Mouse (Mus musculus) MEL (cell line): ENCODE measurements at regions not wholly inside any gene's neighbourhood (a gene's known extent, or its start where the extent isn't known, plus 50 kb on each side); places are given as distances from the start of the nearest gene placed in this dataset.
A peak's percentile ranks its signal among the peaks of the same experiment; 100 is the strongest.

Experiments used
- DNase-seq: peaks from one replicate; pipeline ENCODE4 v3.0.0; 2011; ENCODE audit warnings: low read depth, low spot score
- H3K27ac ChIP-seq: 2 replicates; pipeline ENCODE4 v1.5.1; 2012; ENCODE audit warnings: low read depth, mild to moderate bottlenecking, control low read depth, low read length, moderate library complexity; ENCODE audit not compliant: control insufficient read depth
- H3K27me3 ChIP-seq, 2 experiments: fragments of 150-350 bp in 1 of 2; sonication (generic) in 1 of 2; 2 replicates each; pipeline ENCODE4 v1.6.1; 2012; ENCODE audit warnings: low read length in 2 of 2, mild to moderate bottlenecking in 2 of 2, improper control_type of control experiment in 1 of 2, moderate library complexity in 1 of 2; ENCODE audit not compliant: insufficient read depth in 2 of 2, control insufficient read depth in 1 of 2
- H3K36me3 ChIP-seq, 2 experiments: 2 replicates each; pipeline ENCODE4 v1.6.1; 2012 to 2014; ENCODE audit warnings: low read length in 2 of 2, improper control_type of control experiment in 1 of 2, inconsistent platforms in 1 of 2, mild to moderate bottlenecking in 1 of 2; ENCODE audit not compliant: insufficient read depth in 2 of 2, control insufficient read depth in 1 of 2
- H3K4me1 ChIP-seq, 2 experiments: fragments of 150-350 bp in 1 of 2; sonication (generic) in 1 of 2; 2 replicates each; pipeline ENCODE4 v1.6.1; 2012; ENCODE audit warnings: low read length in 2 of 2, improper control_type of control experiment in 1 of 2, mild to moderate bottlenecking in 1 of 2; ENCODE audit not compliant: insufficient read depth in 2 of 2, control insufficient read depth in 1 of 2
- H3K4me3 ChIP-seq, 2 experiments: fragments of 150-350 bp in 1 of 2; sonication (generic) in 1 of 2; 2 replicates each; pipeline ENCODE4 v1.5.1; 2012; ENCODE audit warnings: low read depth in 2 of 2, low read length in 2 of 2, mild to moderate bottlenecking in 2 of 2, moderate library complexity in 2 of 2, control low read depth in 1 of 2, improper control_type of control experiment in 1 of 2; ENCODE audit not compliant: control insufficient read depth in 1 of 2, insufficient read depth in 1 of 2
- H3K79me2 ChIP-seq: 2 replicates; pipeline ENCODE4 v1.6.1; 2012; ENCODE audit warnings: mild to moderate bottlenecking, low read length, moderate library complexity; ENCODE audit not compliant: control insufficient read depth, poor library complexity, insufficient read depth
- H3K9ac ChIP-seq: 2 replicates; pipeline ENCODE4 v1.6.1; 2012; ENCODE audit warnings: low read depth, mild to moderate bottlenecking, control low read depth, low read length, moderate library complexity; ENCODE audit not compliant: control insufficient read depth, poor library complexity, severe bottlenecking
- H3K9me3 ChIP-seq: fragments of 150-350 bp; sonication (generic); replicated peaks from 2 replicates; pipeline ENCODE4 v1.6.1; 2012; ENCODE audit warnings: mild to moderate bottlenecking, low read length, improper control_type of control experiment, moderate library complexity; ENCODE audit not compliant: insufficient read depth
- BHLHE40 ChIP-seq: IDR thresholded peaks from 2 replicates; pipeline ENCODE4 v1.6.1; 2012; ENCODE audit warnings: low read depth, mild to moderate bottlenecking, inconsistent platforms, low read length, improper control_type of control experiment, borderline replicate concordance
- CHD1 ChIP-seq: IDR thresholded peaks from 2 replicates; pipeline ENCODE4 v1.6.1; 2012; ENCODE audit warnings: low read depth, mild to moderate bottlenecking, inconsistent platforms, low read length, improper control_type of control experiment
- CTCF ChIP-seq, 3 experiments: IDR thresholded peaks in 2 of 3; conservative IDR thresholded peaks in 1 of 3; 2 replicates each; pipeline ENCODE4 v1.5.1; 2011 to 2012; ENCODE audit warnings: low read length in 3 of 3, low read depth in 2 of 3, mild to moderate bottlenecking in 2 of 3, improper control_type of control experiment in 1 of 3, inconsistent platforms in 1 of 3, mixed read lengths in 1 of 3, moderate library complexity in 1 of 3; ENCODE audit not compliant: control insufficient read depth in 1 of 3, insufficient read depth in 1 of 3, poor library complexity in 1 of 3, severe bottlenecking in 1 of 3
- E2F4 ChIP-seq: IDR thresholded peaks from 2 replicates; pipeline ENCODE4 v1.6.1; 2011; ENCODE audit warnings: low read depth, low read length, improper control_type of control experiment, borderline replicate concordance
- ELF1 ChIP-seq: IDR thresholded peaks from 2 replicates; pipeline ENCODE4 v1.6.1; 2014; ENCODE audit warnings: low read depth, mild to moderate bottlenecking, inconsistent platforms, low read length, improper control_type of control experiment, moderate library complexity
- EP300 ChIP-seq, 2 experiments: IDR thresholded peaks; 2 replicates each; pipeline ENCODE4 v1.6.1; 2011; ENCODE audit warnings: improper control_type of control experiment in 2 of 2, low read length in 2 of 2, low read depth in 1 of 2, mild to moderate bottlenecking in 1 of 2
- GABPA ChIP-seq: IDR thresholded peaks from 2 replicates; pipeline ENCODE4 v1.6.1; 2012; ENCODE audit warnings: low read depth, mild to moderate bottlenecking, inconsistent platforms, low read length, improper control_type of control experiment, moderate library complexity
- GATA1 ChIP-seq: IDR thresholded peaks from 2 replicates; pipeline ENCODE4 v1.6.1; 2011; ENCODE audit warnings: low read depth, low read length, improper control_type of control experiment
- JUND ChIP-seq: IDR thresholded peaks from 2 replicates; pipeline ENCODE4 v1.6.1; 2011; ENCODE audit warnings: low read depth, mild to moderate bottlenecking, improper control_type of control experiment, low read length
- KAT2A ChIP-seq: conservative IDR thresholded peaks from 2 replicates; pipeline ENCODE4 v1.6.1; 2012; ENCODE audit warnings: low read depth, low read length, improper control_type of control experiment, inconsistent platforms
- MAFK ChIP-seq: IDR thresholded peaks from 2 replicates; pipeline ENCODE4 v1.6.1; 2011; ENCODE audit warnings: low read depth, mild to moderate bottlenecking, low read length, improper control_type of control experiment, borderline replicate concordance
- MAX ChIP-seq: IDR thresholded peaks from 2 replicates; pipeline ENCODE4 v1.6.1; 2011; ENCODE audit warnings: low read length, improper control_type of control experiment
- MAZ ChIP-seq: IDR thresholded peaks from 2 replicates; pipeline ENCODE4 v1.6.1; 2012; ENCODE audit warnings: low read depth, mild to moderate bottlenecking, inconsistent platforms, low read length, improper control_type of control experiment
- MXI1 ChIP-seq: IDR thresholded peaks from 2 replicates; pipeline ENCODE4 v1.6.1; 2011; ENCODE audit warnings: mild to moderate bottlenecking, low read depth, low read length, improper control_type of control experiment
- MYB ChIP-seq: IDR thresholded peaks from 2 replicates; pipeline ENCODE4 v1.6.1; 2011; ENCODE audit warnings: mild to moderate bottlenecking, low read depth, low read length, improper control_type of control experiment
- MYC ChIP-seq: IDR thresholded peaks from 2 replicates; pipeline ENCODE4 v1.6.1; 2011; ENCODE audit warnings: low read depth, mild to moderate bottlenecking, low read length, improper control_type of control experiment, moderate library complexity
- NELFE ChIP-seq: IDR thresholded peaks from 2 replicates; pipeline ENCODE4 v1.6.1; 2011; ENCODE audit warnings: low read depth, low read length, improper control_type of control experiment
- NRF1 ChIP-seq: IDR thresholded peaks from 2 replicates; pipeline ENCODE4 v1.6.1; 2014; ENCODE audit warnings: low read depth, mild to moderate bottlenecking, inconsistent platforms, low read length, improper control_type of control experiment, moderate library complexity; ENCODE audit not compliant: poor library complexity, insufficient read depth, severe bottlenecking
- POLR2A ChIP-seq, 2 experiments: IDR thresholded peaks; 2 replicates each; pipeline ENCODE4 v1.6.1; 2011 to 2012; ENCODE audit warnings: low read length in 2 of 2, mild to moderate bottlenecking in 2 of 2, control low read depth in 1 of 2, improper control_type of control experiment in 1 of 2, low read depth in 1 of 2, moderate library complexity in 1 of 2; ENCODE audit not compliant: control insufficient read depth in 1 of 2, insufficient read depth in 1 of 2, poor library complexity in 1 of 2
- RAD21 ChIP-seq: IDR thresholded peaks from 2 replicates; pipeline ENCODE4 v1.6.1; 2011; ENCODE audit warnings: mild to moderate bottlenecking, low read depth, low read length, improper control_type of control experiment
- RCOR1 ChIP-seq: IDR thresholded peaks from 2 replicates; pipeline ENCODE4 v1.6.1; 2012; ENCODE audit warnings: low read depth, mild to moderate bottlenecking, inconsistent platforms, low read length, improper control_type of control experiment
- SMC3 ChIP-seq: IDR thresholded peaks from 2 replicates; pipeline ENCODE4 v1.6.1; 2011; ENCODE audit warnings: low read depth, low read length, improper control_type of control experiment
- TCF12 ChIP-seq: IDR thresholded peaks from 2 replicates; pipeline ENCODE4 v1.6.1; 2014; ENCODE audit warnings: low read depth, mild to moderate bottlenecking, inconsistent platforms, low read length, improper control_type of control experiment, moderate library complexity
- UBTF ChIP-seq: IDR thresholded peaks from 2 replicates; pipeline ENCODE4 v1.6.1; 2012; ENCODE audit warnings: low read depth, mild to moderate bottlenecking, inconsistent platforms, low read length, improper control_type of control experiment, moderate library complexity, borderline replicate concordance; ENCODE audit not compliant: insufficient read depth
- USF2 ChIP-seq, 2 experiments: IDR thresholded peaks; 2 replicates each; pipeline ENCODE4 v1.6.1; 2011 to 2012; ENCODE audit warnings: improper control_type of control experiment in 2 of 2, low read length in 2 of 2, borderline replicate concordance in 1 of 2, inconsistent platforms in 1 of 2, low read depth in 1 of 2, mild to moderate bottlenecking in 1 of 2; ENCODE audit not compliant: insufficient read depth in 1 of 2
- ZC3H11A ChIP-seq: IDR thresholded peaks from 2 replicates; pipeline ENCODE4 v1.6.1; 2012; ENCODE audit warnings: low read depth, mild to moderate bottlenecking, inconsistent platforms, low read length, improper control_type of control experiment
- ZKSCAN1 ChIP-seq: IDR thresholded peaks from 2 replicates; pipeline ENCODE4 v1.6.1; 2012; ENCODE audit warnings: low read depth, mild to moderate bottlenecking, inconsistent platforms, low read length, improper control_type of control experiment, moderate library complexity
- ZMIZ1 ChIP-seq: IDR thresholded peaks from 2 replicates; pipeline ENCODE4 v1.6.1; 2012; ENCODE audit warnings: low read depth, mild to moderate bottlenecking, inconsistent platforms, low read length, improper control_type of control experiment, moderate library complexity
- ZNF384 ChIP-seq: IDR thresholded peaks from 2 replicates; pipeline ENCODE4 v1.6.1; 2012; ENCODE audit warnings: low read depth, mild to moderate bottlenecking, inconsistent platforms, low read length, improper control_type of control experiment

GRCm38 (mm10) chr16:21289528-21289927 lies 85.0 kb downstream of the Ephb3 start (continued):
- TF ChIP-seq ELF1, result no peak
- TF ChIP-seq USF2 (IDR thresholded peaks at IDR 0.05; ENCODE audit: borderline replicate concordance in 1 of 2, insufficient read depth in 1 of 2, low read depth in 1 of 2, low read length in 2 of 2), result no peak
- TF ChIP-seq ZNF384, result no peak
- TF ChIP-seq JUND, result no peak
- no peak for TF ChIP-seq RAD21
- 0 out of 2 replicates have a peak, but pooled peaks have one; percentile 23 for TF ChIP-seq ZKSCAN1
- peak; percentile 43; the same call in 1 of the 2 replicates for TF ChIP-seq MAFK
- TF ChIP-seq TCF12, result 0 out of 2 replicates have a peak, but pooled peaks have one; percentile 17
- no peak for TF ChIP-seq UBTF
- no peak for TF ChIP-seq CTCF (IDR thresholded peaks at IDR 0.05 in 2 of 3, conservative IDR thresholded peaks at IDR 0.05 in 1 of 3; ENCODE audit: control insufficient read depth in 1 of 3, insufficient read depth in 1 of 3, low read depth in 2 of 3, low read length in 3 of 3, poor library complexity in 1 of 3, severe bottlenecking in 1 of 3)

- peaks cover 0 to 10% of the 10 kb centered on the region in 2 experiments; a peak in 2 of 4 replicates for H3K4me1 ChIP-seq
- H3K27ac ChIP-seq, result no peak overlapping the region
- H3K36me3 ChIP-seq, result peaks cover 0 to 4% of the 10 kb centered on the region in 2 experiments; a peak in 2 of 4 replicates
- H3K9ac ChIP-seq, result no peak overlapping the region
- no peak overlapping the region for H3K4me3 ChIP-seq
- peaks cover 0 to 3% of the 10 kb centered on the region in 2 experiments; a peak in 3 of 4 replicates for H3K27me3 ChIP-seq
- H3K79me2 ChIP-seq, result no peaks in the 10 kb centered on the region
- H3K9me3 ChIP-seq, result no peaks in the 10 kb centered on the region
- DNase-seq, result no peak
- no peak for TF ChIP-seq MAX
- no peak for TF ChIP-seq CHD1
- no peak for TF ChIP-seq UBTF
- no peak for TF ChIP-seq KAT2A
- no peak for TF ChIP-seq POLR2A (IDR thresholded peaks at IDR 0.05; ENCODE audit: control insufficient read depth in 1 of 2, insufficient read depth in 1 of 2, low read depth in 1 of 2, low read length in 2 of 2, poor library complexity in 1 of 2)
- TF ChIP-seq NELFE, result no peak
- TF ChIP-seq JUND, result no peak
- no peak for TF ChIP-seq BHLHE40
- TF ChIP-seq MAZ, result no peak
- no peak for TF ChIP-seq MXI1
- TF ChIP-seq ELF1, result no peak
These were observed 88.5 kb downstream of the Ephb3 start for GRCm38 (mm10) chr16:21293010-21293409.

GRCm38 (mm10) chr16:21293569-21293968 lies 89.0 kb downstream of the Ephb3 start:
- Histone ChIP-seq H3K4me3 (no peak overlapping the region), H3K9ac (no peak overlapping the region), H3K79me2 (no peaks in the 10 kb centered on the region), H3K27ac (no peak overlapping the region), H3K9me3 (no peaks in the 10 kb centered on the region), H3K27me3 (peaks cover 0 to 3% of the 10 kb centered on the region in 2 experiments; a peak in 3 of 4 replicates), H3K4me1 (peaks cover 0 to 10% of the 10 kb centered on the region in 2 experiments; a peak in 2 of 4 replicates), H3K36me3 (peaks cover 0 to 4% of the 10 kb centered on the region in 2 experiments; a peak in 2 of 4 replicates)
- DNase-seq, result no peak
- TF ChIP-seq ZC3H11A (no peak), RCOR1 (no peak), POLR2A (IDR thresholded peaks at IDR 0.05; ENCODE audit: control insufficient read depth in 1 of 2, insufficient read depth in 1 of 2, low read depth in 1 of 2, low read length in 2 of 2, poor library complexity in 1 of 2) (no peak), GATA1 (no peak), TCF12 (no peak), EP300 (IDR thresholded peaks at IDR 0.05; ENCODE audit: low read depth in 1 of 2, low read length in 2 of 2) (no peak), MAFK (no peak), MYC (no peak), JUND (no peak), SMC3 (no peak), GABPA (no peak), MAX (no peak), NRF1 (no peak), ZKSCAN1 (no peak), E2F4 (no peak), MYB (no peak), ZMIZ1 (no peak)
